Mouse (Mus musculus): ENCODE measurements around the gene Gm49387.

DNA sequence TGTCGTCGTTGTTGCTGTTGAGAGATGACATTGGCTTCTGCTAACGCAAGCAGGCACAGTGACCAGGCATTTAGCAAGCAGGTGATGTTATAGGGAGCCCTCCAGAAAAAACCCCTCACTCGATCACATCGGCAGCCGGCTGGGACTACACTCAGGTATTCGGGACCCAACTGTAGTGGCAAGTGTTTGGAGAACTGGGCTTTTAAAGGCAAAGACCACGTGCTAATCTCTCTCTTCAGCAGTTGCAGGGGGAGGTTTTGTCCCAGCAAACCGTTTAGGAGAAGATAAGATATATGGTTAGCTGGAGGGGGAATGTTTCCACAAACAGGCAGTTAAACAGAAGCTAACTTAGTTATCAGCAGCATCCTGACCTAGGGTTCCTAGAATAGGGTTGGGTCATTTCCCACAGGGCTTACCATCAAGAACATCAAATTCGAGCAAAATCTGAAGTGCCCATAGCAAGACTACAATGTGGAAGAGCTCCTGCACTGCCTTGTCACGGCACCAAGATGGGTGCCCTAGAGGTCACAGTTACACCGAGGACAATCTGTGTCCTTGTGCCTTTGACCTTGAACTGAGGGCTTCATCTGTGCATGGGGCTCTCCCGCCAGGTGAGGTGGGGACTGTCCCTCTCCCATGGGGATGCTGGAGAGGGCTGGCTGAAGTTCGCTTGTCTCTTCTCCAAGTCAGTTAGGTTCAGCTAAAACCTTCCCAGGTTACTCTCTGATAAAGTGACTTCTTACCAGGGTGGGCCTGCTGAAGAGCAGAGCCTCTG is 12.6 kb upstream of the Gm49387 start:
- TF ChIP-seq CTCF (IDR thresholded peaks at IDR 0.05; ENCODE audit: low read depth) (no peak), EP300 (optimal IDR thresholded peaks at IDR 0.05) (no peak)

Data from stomach, postnatal 0 days (tissue).